Mouse (Mus musculus) CH12.LX (cell line): ENCODE results near the gene Tgm3. TPM values are rescaled to one million over a fixed set of nuclear protein-coding genes. Genes with fewer than 3 reads are reported as not detected.

ENCODE experiments used
- DNase-seq: peaks from one replicate; pipeline ENCODE4 v3.0.0-alpha.2; 2013; ENCODE audit errors: extremely low read depth
- H3K27ac ChIP-seq: 2 replicates; pipeline ENCODE4 v1.5.1; 2012; ENCODE audit warnings: low read depth, mild to moderate bottlenecking, control low read depth, moderate library complexity; ENCODE audit not compliant: insufficient read depth
- H3K27me3 ChIP-seq: replicated peaks from 2 replicates; pipeline ENCODE3; 2012; ENCODE audit warnings: inconsistent platforms
- H3K36me3 ChIP-seq, 2 experiments: replicated peaks in 1 of 2; 2 replicates each; pipeline versions ENCODE3 to v1.6.1; 2012; ENCODE audit warnings: inconsistent platforms in 1 of 2, low read length in 1 of 2, mild to moderate bottlenecking in 1 of 2, mixed read lengths in 1 of 2, moderate library complexity in 1 of 2; ENCODE audit not compliant: control insufficient read depth in 1 of 2, insufficient read depth in 1 of 2
- H3K4me1 ChIP-seq, 2 experiments: 2 replicates each; pipeline ENCODE4 v1.6.1; 2012; ENCODE audit warnings: inconsistent platforms in 1 of 2, moderate library complexity in 1 of 2; ENCODE audit not compliant: insufficient read depth in 2 of 2, control insufficient read depth in 1 of 2
- H3K4me2 ChIP-seq: 2 replicates; pipeline ENCODE4 v1.6.1; 2012; ENCODE audit warnings: low read depth, mild to moderate bottlenecking, control low read depth; ENCODE audit not compliant: poor library complexity, insufficient read depth, severe bottlenecking
- H3K4me3 ChIP-seq, 3 experiments: fragments of 150-350 bp in 1 of 3; sonication (generic) in 1 of 3; replicated peaks in 1 of 3; 2 replicates each; pipeline versions ENCODE3 to v1.5.1; 2011 to 2012; ENCODE audit warnings: low read depth in 2 of 3, low read length in 2 of 3, mild to moderate bottlenecking in 2 of 3, moderate library complexity in 2 of 3, control low read depth in 1 of 3, improper control_type of control experiment in 1 of 3, inconsistent platforms in 1 of 3, mixed read lengths in 1 of 3; ENCODE audit not compliant: poor library complexity in 1 of 3
- H3K79me2 ChIP-seq: replicated peaks from 2 replicates; pipeline ENCODE4 v1.6.1; 2012; ENCODE audit warnings: mild to moderate bottlenecking, moderate library complexity; ENCODE audit not compliant: control insufficient read depth, poor library complexity, insufficient read depth, severe bottlenecking; ENCODE audit errors: extremely low read depth
- H3K9ac ChIP-seq: 2 replicates; pipeline ENCODE4 v1.6.1; 2012; ENCODE audit warnings: low read depth, mild to moderate bottlenecking, control low read depth, moderate library complexity; ENCODE audit not compliant: insufficient read depth
- H3K9me3 ChIP-seq: replicated peaks from 2 replicates; pipeline ENCODE3; 2012; ENCODE audit warnings: low read length, inconsistent platforms, mixed read lengths
- BHLHE40 ChIP-seq: IDR thresholded peaks from 2 replicates; pipeline ENCODE4 v1.6.1; 2011; ENCODE audit warnings: mild to moderate bottlenecking, low read depth, low read length, improper control_type of control experiment
- CTCF ChIP-seq, 2 experiments: IDR thresholded peaks in 1 of 2; conservative IDR thresholded peaks in 1 of 2; 2 replicates each; pipeline ENCODE4 v1.5.1; 2011 to 2012; ENCODE audit warnings: low read depth in 2 of 2, low read length in 2 of 2, improper control_type of control experiment in 1 of 2, inconsistent platforms in 1 of 2, mild to moderate bottlenecking in 1 of 2, moderate library complexity in 1 of 2
- E2F4 ChIP-seq: IDR thresholded peaks from 2 replicates; pipeline ENCODE4 v1.6.1; 2011; ENCODE audit warnings: low read depth, low read length, improper control_type of control experiment; ENCODE audit not compliant: insufficient replicate concordance
- GABPA ChIP-seq: IDR thresholded peaks from 2 replicates; pipeline ENCODE4 v1.6.1; 2012; ENCODE audit warnings: low read depth, low read length, improper control_type of control experiment, inconsistent platforms; ENCODE audit not compliant: insufficient replicate concordance
- JUND ChIP-seq: conservative IDR thresholded peaks from 2 replicates; pipeline ENCODE4 v1.6.1; 2011; ENCODE audit warnings: low read depth, low read length, improper control_type of control experiment
- KAT2A ChIP-seq: IDR thresholded peaks from 2 replicates; pipeline ENCODE4 v1.6.1; 2012; ENCODE audit warnings: low read length, improper control_type of control experiment, inconsistent platforms; ENCODE audit not compliant: insufficient replicate concordance
- MAFK ChIP-seq: IDR thresholded peaks from 2 replicates; pipeline ENCODE4 v1.6.1; 2011; ENCODE audit warnings: low read length, improper control_type of control experiment; ENCODE audit not compliant: insufficient replicate concordance
- MAX ChIP-seq: IDR thresholded peaks from 2 replicates; pipeline ENCODE4 v1.6.1; 2011; ENCODE audit warnings: low read length, improper control_type of control experiment
- PAX5 ChIP-seq: IDR thresholded peaks from 2 replicates; pipeline ENCODE4 v1.6.1; 2012; ENCODE audit warnings: low read length, inconsistent platforms, mixed read lengths
- POLR2AphosphoS2 ChIP-seq: IDR thresholded peaks from 2 replicates; pipeline ENCODE4 v1.6.1; 2011; ENCODE audit warnings: low read depth, low read length, improper control_type of control experiment
- SMC3 ChIP-seq: IDR thresholded peaks from 2 replicates; pipeline ENCODE4 v1.6.1; 2011; ENCODE audit warnings: low read depth, low read length, improper control_type of control experiment
- TBP ChIP-seq: conservative IDR thresholded peaks from 2 replicates; pipeline ENCODE4 v1.6.1; 2011; ENCODE audit warnings: low read depth, low read length, improper control_type of control experiment
- TCF12 ChIP-seq: IDR thresholded peaks from 2 replicates; pipeline ENCODE4 v1.6.1; 2014; ENCODE audit warnings: low read depth, mild to moderate bottlenecking, inconsistent platforms, low read length, improper control_type of control experiment
- UBTF ChIP-seq: IDR thresholded peaks from 2 replicates; pipeline ENCODE4 v1.6.1; 2012; ENCODE audit warnings: low read depth, mild to moderate bottlenecking, inconsistent platforms, low read length, improper control_type of control experiment, moderate library complexity
- ZNF384 ChIP-seq: IDR thresholded peaks from 2 replicates; pipeline ENCODE4 v1.6.1; 2012; ENCODE audit warnings: low read depth, low read length, improper control_type of control experiment, inconsistent platforms
- dilution Hi-C: fragments of 300-500 bp; cut with MboI; formaldehyde crosslinking; loops from 2 replicates; pipeline ENCODE4 v1.14.3; 2020; ENCODE audit warnings: low sequenced_read_pairs; ENCODE audit not compliant: extremely low pct_unique_long_range_greater_than_20kb, extremely low pct_ligation_motif_present
- in situ Hi-C: fragments of 300-500 bp; cut with MboI; formaldehyde crosslinking; loops from 3 replicates; pipeline ENCODE4 v1.14.3; 2019; ENCODE audit warnings: low sequenced_read_pairs, low pct_ligation_motif_present, low pct_unique_long_range_greater_than_20kb, mixed read lengths
- polyA plus RNA-seq: library from polyadenylated mRNA; unstranded; fragments of >175 nt; gene quantifications from 2 replicates; pipeline ENCODE4 v1.2.1, GENCODE M21; 2012; ENCODE audit warnings: low read depth; ENCODE audit not compliant: insufficient read length
- total RNA-seq, 2 experiments: library from RNA; depleted of rRNA; stranded (reverse); fragments of 300-350 nt in 1 of 2; fragments of >200 nt in 1 of 2; gene quantifications; 2 replicates each; pipeline ENCODE4 v1.2.3; 2012 to 2014

Tgm3 gene
- total and polyA plus RNA-seq, 3 experiments: not detected

DNA sequence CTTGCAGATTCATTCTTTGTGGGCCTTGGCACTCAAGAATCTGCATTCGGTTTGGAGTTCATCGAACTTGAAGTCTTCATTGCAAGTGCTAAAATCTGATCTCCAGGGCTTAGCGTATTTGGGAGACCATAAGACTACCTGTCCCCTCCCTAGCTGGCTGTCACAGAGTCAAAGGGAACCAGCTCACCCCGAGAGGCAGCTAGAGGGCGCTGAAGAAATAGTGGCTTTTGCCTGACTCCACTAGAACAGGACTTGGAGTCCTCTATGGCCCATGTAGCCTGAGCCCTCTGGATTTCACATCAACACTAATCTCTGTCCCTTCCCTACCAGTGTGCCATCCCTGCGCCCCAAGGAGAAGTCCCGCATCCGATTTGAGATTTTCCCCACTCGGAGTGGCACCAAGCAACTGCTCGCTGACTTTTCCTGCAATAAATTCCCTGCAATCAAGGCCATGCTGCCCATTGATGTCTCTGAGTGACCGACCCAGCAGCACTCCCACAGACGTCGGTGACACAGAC, 35.8 kb downstream of the Tgm3 start:
- Histone ChIP-seq H3K79me2 (no peaks in the 10 kb centered on the region), H3K36me3 (no peaks in the 10 kb centered on the region), H3K4me1 (peaks cover 0 to 9% of the 10 kb centered on the region in 2 experiments; a peak in 2 of 4 replicates), H3K4me2 (no peak overlapping the region), H3K9me3 (no peaks in the 10 kb centered on the region), H3K27me3 (peaks cover 2% of the 10 kb centered on the region), H3K4me3 (no peak overlapping the region), H3K9ac (no peak overlapping the region), H3K27ac (no peak overlapping the region)
- peak; percentile 11 for DNase-seq
- dilution Hi-C loops: no loop called here
- TF ChIP-seq BHLHE40 (no peak), CTCF (conservative IDR thresholded peaks at IDR 0.05 in 1 of 2, IDR thresholded peaks at IDR 0.05 in 1 of 2; ENCODE audit: low read depth in 2 of 2, low read length in 2 of 2) (peak in 1 of 2 experiments; percentile 52; a peak in 2 of 4 replicates), SMC3 (peak; percentile 13), MAFK (no peak)
- in situ Hi-C loops: loop anchor here (10.0 kb wide), 1 partner anchor 153 kb away; no protein-coding TSS in a partner anchor

DNA sequence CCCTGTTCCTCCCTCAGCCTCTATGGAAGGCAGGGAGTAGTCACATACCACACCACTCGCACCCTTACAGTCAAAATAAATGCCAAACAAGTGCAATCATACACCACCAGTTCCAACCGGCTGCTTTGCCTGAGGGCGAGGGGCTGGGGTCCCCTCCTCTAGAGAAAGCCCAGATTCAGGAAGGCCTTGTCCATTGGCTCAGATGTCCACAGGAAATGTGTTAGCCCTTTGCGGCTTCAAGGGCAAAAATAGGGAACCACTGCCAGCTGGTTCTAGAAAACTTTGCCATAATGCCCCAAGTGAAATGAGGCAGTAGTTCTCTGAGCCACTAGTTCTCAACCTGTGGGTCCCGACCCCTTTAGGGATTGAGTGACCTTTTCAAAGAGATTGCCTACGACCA, 36.6 kb downstream of the Tgm3 start:
- TF ChIP-seq KAT2A (no peak), MAX (no peak), UBTF (no peak), SMC3 (no peak), POLR2AphosphoS2 (no peak), TBP (no peak), TCF12 (no peak), PAX5 (no peak), E2F4 (no peak), JUND (no peak), CTCF (conservative IDR thresholded peaks at IDR 0.05 in 1 of 2, IDR thresholded peaks at IDR 0.05 in 1 of 2; ENCODE audit: low read depth in 2 of 2, low read length in 2 of 2) (no peak), GABPA (no peak), ZNF384 (no peak)
- in situ Hi-C loops: loop anchor here (10.0 kb wide), 1 partner anchor 154 kb away; no protein-coding TSS in a partner anchor
- no peak overlapping the region for H3K27ac ChIP-seq

More for the DNA sequence above, 36.6 kb downstream of the Tgm3 start:
- Histone ChIP-seq H3K9me3 (no peaks in the 10 kb centered on the region), H3K4me1 (0 out of 4 replicates have a peak, but pooled peaks cover 0 to under 1% of the 10 kb centered on the region in 2 experiments), H3K4me3 (no peak overlapping the region), H3K27me3 (peaks cover 2% of the 10 kb centered on the region), H3K4me2 (no peak overlapping the region), H3K9ac (no peak overlapping the region), H3K36me3 (no peaks in the 10 kb centered on the region), H3K79me2 (no peaks in the 10 kb centered on the region)
- dilution Hi-C loops: no loop called here
- DNase-seq: no peak
